Mouse (Mus musculus): Measurements from ENCODE around the gene Hormad1.
A peak's percentile ranks its signal among the peaks of the same experiment; 100 is the strongest.
"Not testable (repeated sequence)": the region's sequence is repeated elsewhere in the genome, so short reads cannot be mapped to it uniquely, and the experiment has no call there.

Gene Hormad1

DNA sequence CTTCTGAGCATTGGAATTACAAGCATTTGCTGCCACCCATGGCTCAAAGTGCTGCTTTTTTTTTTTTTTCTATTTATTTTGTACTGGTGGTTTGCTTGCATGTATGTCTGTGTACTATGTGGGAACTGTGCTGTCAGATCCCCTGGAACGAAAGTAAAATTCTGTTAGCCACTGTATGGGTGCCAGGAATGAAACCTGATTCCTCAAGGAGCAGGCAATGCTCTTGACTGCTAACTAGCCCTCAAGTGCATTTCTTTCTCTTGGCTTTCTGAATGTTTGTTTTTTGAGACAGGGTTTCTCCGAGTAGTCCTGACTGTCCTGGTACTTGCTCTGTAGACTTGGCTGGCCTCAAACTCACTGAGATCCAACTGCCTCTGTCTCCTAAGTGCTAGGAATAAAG, 2.3 kb downstream of the Hormad1 start:
- no peak for DNase-seq (ENCODE audit: low spot score in 2 of 2)

- DNase-seq (ENCODE audit: low spot score in 2 of 2), result no peak
Observed at GRCm38 (mm10) chr3:95569585-95569984, 10.1 kb downstream of the Hormad1 start.

- no peak for DNase-seq (ENCODE audit: low spot score in 2 of 2)
Observed at GRCm38 (mm10) chr3:95587754-95588603, 28.5 kb downstream of the Hormad1 start.

GRCm38 (mm10) chr3:95588604-95589086, 29.2 kb downstream of the Hormad1 start, which contains the start of gene Golph3l:
Golph3l (plus strand) TSS chr3:95588934.
- peak; percentile 94 to 98 for DNase-seq (ENCODE audit: low spot score in 2 of 2)

DNA sequence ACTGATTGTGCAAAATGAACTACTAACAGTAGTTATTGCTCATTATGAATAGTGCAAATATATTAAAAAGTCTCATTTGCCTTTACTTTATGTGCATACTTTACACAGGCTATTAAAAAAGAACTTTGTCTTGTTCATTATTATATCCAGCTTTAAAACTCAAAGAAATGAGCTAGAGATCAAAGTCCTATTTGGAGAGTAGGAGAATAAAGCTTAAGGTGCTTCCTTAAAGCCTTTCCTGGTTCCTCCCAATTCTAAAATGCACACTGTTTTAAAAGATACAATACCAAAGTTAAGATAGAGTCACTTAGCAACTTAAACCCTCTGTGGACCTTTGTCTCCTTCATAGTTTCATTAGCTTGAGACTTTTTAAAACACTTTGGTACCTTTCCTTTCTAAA, 39.3 kb downstream of the Hormad1 start:
- DNase-seq (ENCODE audit: low spot score in 2 of 2), result no peak

DNA sequence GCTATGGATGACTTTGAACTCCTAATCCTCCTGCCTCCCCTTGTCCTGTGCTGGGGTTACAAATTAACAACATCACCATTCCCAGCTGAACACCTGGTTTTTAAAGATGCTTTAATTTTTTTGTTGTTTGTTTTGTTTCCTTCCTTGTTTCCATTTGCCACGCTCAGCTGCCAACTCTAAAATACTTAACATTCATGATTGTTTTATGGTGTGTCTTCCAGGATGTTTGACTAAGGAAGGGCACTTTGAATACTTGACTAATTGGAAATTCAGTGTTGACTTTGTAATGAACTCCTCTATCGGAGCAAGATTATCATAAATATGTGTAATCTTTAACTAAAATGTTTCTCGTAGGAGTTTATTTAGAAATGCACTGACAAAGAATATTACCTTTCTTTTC, 41.8 kb downstream of the Hormad1 start:
- DNase-seq (ENCODE audit: low spot score in 2 of 2), result no peak

DNA sequence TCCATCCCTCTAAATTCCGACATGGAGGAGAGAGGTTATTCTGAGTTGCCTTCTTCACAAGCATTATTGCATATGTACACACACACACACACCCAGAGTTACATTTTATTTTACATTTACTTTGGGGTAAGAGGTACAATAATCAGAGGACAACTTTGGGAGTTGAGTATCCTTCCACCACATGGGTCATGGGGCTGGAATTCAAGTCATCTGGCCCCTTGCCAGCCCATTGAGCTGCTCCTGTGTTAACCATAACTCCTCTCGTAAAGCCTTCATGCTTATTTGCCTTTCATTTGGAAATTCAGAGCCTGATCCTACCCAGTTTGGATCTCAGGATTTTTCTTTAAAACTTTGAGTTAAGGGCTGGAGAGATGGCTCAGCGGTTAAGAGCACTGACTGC, 46.6 kb downstream of the Hormad1 start:
- no peak for DNase-seq (ENCODE audit: low spot score in 2 of 2)

- no peak for DNase-seq (ENCODE audit: low spot score in 2 of 2)
Observed at GRCm38 (mm10) chr3:95609195-95609594, 49.7 kb downstream of the Hormad1 start.

GRCm38 (mm10) chr3:95613996-95614395, 54.5 kb downstream of the Hormad1 start:
- no peak for DNase-seq (ENCODE audit: low spot score in 2 of 2)

- no peak for DNase-seq (ENCODE audit: low spot score in 2 of 2)
Observed at GRCm38 (mm10) chr3:95618511-95618910, 59.0 kb downstream of the Hormad1 start.

DNA sequence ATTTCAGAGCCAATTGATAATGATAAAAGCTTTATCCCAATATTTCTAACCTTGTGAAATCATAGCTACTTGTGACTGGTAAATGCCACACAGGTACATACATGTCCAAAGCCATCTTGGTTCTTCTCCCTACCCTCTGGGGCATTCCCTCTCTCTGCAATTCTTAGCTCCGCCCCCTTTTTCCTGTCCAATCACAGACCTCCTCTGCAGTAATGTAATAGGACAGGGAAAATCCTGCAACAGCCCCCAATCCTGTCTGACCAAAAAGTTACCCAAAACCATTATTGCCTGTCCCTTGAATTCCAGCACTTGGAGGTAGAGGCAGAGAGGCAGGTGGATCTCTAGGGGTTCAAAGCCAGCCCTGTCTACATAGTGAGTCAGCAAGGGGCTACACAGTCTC, 61.8 kb downstream of the Hormad1 start:
- DNase-seq (ENCODE audit: low spot score in 2 of 2), result no peak

- DNase-seq (ENCODE audit: low spot score in 2 of 2), result not testable (repeated sequence)
Observed at GRCm38 (mm10) chr3:95622421-95622820, 62.9 kb downstream of the Hormad1 start.

- no peak for DNase-seq (ENCODE audit: low spot score in 2 of 2)
Observed at GRCm38 (mm10) chr3:95623551-95623950, 64.1 kb downstream of the Hormad1 start.

GRCm38 (mm10) chr3:95623991-95624515, 64.6 kb downstream of the Hormad1 start:
- DNase-seq (ENCODE audit: low spot score in 2 of 2), result not testable (repeated sequence)

- DNase-seq (ENCODE audit: low spot score in 2 of 2), result peak; percentile 99 to 100
Observed at GRCm38 (mm10) chr3:95624628-95625503, 65.4 kb downstream of the Hormad1 start, which contains the start of gene Ensa. Ensa (plus strand) TSS chr3:95624993.

DNA sequence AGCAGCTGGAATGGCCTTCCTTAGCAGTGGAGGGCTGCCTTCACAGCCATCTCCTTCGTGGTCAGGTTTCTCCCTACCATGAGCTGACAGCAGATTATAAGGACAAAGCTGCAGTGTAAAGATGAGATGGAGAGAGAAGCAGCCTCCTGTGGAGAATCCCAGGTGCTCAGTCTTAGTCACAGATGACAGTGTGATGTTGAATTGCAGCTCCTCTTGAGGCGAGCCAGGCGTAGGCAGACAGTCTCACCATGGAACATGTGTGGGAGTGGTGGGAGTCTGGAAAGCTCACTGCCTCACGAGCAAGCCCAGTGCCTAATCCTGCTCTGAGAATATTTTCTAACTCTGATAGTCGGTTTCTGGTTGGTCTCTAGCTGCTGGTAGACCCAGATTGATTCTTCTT, 68.3 kb downstream of the Hormad1 start:
- peak; percentile 83 to 91 for DNase-seq (ENCODE audit: low spot score in 2 of 2)

DNA sequence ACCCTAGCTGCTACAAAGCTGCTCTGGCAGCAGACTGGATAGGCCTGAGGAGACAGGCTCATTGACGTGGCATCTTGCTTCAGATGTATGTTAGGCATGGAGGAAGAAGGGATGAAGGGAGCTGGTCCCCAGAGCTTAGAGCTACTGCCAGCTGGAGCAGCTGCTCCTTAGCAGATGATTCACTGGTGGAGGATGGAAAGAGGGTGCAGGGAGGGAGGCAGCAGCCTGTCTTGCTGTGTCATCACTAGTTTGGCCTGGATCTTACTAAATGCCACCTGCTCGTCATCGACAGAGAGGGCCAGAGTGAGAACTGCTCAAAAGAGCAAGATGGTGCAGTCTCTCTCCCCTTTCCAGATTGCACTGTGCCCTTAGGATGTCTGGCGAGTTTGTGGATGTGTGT, 70.3 kb downstream of the Hormad1 start:
- peak; percentile 74 to 82 for DNase-seq (ENCODE audit: low spot score in 2 of 2)

- no peak for DNase-seq (ENCODE audit: low spot score in 2 of 2)
Observed at GRCm38 (mm10) chr3:95630856-95631255, 71.4 kb downstream of the Hormad1 start.

GRCm38 (mm10) chr3:95631304-95631703, 71.8 kb downstream of the Hormad1 start:
- DNase-seq (ENCODE audit: low spot score in 2 of 2), result no peak

DNA sequence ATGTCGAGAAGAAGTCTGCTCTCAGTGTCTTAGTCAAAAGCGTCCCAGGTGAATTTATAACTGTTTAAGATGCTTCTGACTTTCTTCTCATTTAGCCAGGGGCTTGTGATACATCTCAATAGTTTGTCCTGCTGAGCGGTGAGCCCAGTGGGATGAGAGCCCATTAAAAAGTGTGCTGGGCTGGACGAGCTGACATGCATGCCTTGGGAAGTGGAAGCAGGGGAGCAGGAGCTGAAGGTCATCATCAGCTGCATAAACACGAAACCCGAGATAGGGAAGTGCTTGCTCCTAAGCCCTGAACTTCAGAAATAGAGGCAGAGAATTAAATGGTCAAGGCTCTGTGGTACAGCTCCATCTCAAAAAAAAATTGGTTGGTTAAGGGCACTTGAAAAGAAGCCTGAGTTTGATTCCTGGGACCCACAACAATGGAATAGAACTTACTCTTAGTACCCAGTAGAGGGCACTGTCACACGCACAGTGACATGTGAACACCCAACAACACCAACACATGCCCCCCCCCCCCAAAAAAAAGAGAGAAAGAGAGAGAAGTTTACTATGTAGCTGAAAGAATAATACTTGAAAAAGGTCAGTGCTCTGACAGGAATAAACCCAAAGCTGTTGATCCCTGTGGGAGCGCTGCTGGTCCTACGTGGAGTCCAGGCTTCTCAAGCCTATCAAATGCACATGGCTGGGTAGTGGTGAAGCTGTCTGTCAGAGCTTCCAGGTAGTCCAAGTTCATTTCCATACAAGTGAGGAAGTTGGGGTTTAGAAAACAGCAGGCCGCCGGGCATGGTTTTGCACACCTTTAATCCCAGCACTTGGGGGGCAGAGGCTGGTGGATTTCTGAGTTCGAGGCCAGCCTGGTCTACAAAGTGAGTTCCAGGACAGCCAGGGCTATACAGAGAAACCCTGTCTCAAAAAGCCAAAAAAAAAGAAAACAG, 73.4 kb downstream of the Hormad1 start:
- DNase-seq (ENCODE audit: low spot score in 2 of 2), result no peak

DNA sequence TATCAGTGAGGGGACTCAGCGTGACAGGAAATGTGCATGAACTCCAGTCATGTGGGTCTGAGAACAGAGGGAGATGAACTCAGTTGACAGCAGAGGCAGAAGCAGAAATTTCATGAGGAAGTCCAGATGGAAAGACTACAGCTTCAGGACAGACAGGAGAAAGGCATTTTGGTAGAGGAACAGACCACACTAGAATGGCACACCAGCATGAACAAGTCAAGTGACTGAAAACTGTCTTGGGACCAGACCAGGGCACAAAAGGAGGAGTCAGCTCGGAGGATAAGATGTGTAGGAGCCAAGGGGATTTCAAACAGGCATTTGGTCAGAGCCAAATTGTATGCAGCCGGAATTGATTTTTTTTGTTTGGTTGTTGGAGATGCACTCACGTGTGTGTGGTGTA, 76.2 kb downstream of the Hormad1 start:
- DNase-seq (ENCODE audit: low spot score in 2 of 2), result no peak

Data from right cerebral cortex, postnatal 36 days (tissue).